Mouse (Mus musculus): Measurements from ENCODE around the gene Ube2c.

Gene Ube2c

GRCm38 (mm10) chr2:164823969-164824368 is 54.3 kb downstream of the Ube2c start:
- no peak for DNase-seq

GRCm38 (mm10) chr2:164825521-164825920 is 55.8 kb downstream of the Ube2c start:
- DNase-seq: no peak

- DNase-seq: no peak
These were observed 57.6 kb downstream of the Ube2c start for GRCm38 (mm10) chr2:164827146-164827850.

Data from cerebellum, adult 11 months (tissue).